Mouse (Mus musculus) lung, postnatal 0 days (tissue): ENCODE data around the gene Naa50.

Experiments
- CTCF ChIP-seq: IDR thresholded peaks from 2 replicates; pipeline ENCODE4 v1.5.1; 2016; ENCODE audit warnings: antibody characterized with exemption, mild to moderate bottlenecking
- EP300 ChIP-seq: IDR thresholded peaks from 2 replicates; pipeline ENCODE4 v1.6.1; 2016; ENCODE audit warnings: antibody characterized with exemption, mild to moderate bottlenecking, control low read depth

GRCm38 (mm10) chr16:44133187-44133586, 6.4 kb upstream of the Naa50 start:
- TF ChIP-seq CTCF (no peak), EP300 (peak; percentile 59; the same call in 1 of the 2 replicates)
